Mouse (Mus musculus): ENCODE measurements at regions not wholly inside any gene's neighbourhood (a gene's known extent, or its start where the extent isn't known, plus 50 kb on each side); places are given as distances from the start of the nearest gene placed in this dataset.

- TF ChIP-seq POLR2A (IDR thresholded peaks at IDR 0.05; ENCODE audit: insufficient read depth, low read length): no peak
- no peak for TF ChIP-seq CTCF (IDR thresholded peaks at IDR 0.05; ENCODE audit: low read depth, low read length)
Observed at GRCm38 (mm10) chr17:83276000-83276891, 61.2 kb downstream of the Pkdcc start.

Data from ES-Bruce4 (cell line).